Mouse (Mus musculus): ENCODE results near the gene Cyp2b13. TPM values are rescaled to one million over a fixed set of nuclear protein-coding genes. Genes with fewer than 3 reads are reported as not detected.
"Not testable (repeated sequence)": the region's sequence is repeated elsewhere in the genome, so short reads cannot be mapped to it uniquely, and the experiment has no call there.

The Cyp2b13 gene
- not detected in 2 replicates for polyA plus RNA-seq (2015; fragmentation: Nextera tagmentation; extraction: Ambion mirVana)

DNA sequence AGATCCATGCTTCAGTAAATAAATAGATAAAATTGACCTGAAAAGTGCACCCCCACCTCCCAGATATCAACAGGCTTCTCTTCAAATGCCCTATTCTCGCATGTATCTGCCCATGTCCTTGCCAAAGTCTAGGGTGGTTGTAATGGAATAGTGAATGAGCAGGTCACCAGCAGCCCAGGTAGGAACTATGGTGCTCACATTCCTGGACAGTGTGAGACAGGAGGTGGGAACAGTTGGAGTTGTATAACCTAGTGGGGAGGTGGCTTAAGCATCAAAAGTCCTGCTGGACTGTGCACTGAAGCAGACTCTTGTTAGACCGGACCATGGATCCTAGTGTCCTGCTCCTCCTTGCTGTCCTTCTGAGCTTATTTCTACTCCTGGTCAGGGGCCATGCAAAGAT lies at the start of gene Cyp2b13:
Gene Cyp2b13 (plus strand): TSS at position 301 of the 400 bp plus-strand sequence.
- WGBS, result 75% methylated on average over 1 of the region's 2 CpGs
- H3K4me2 ChIP-seq (ENCODE audit: low read length); H3K4me1 ChIP-seq (replicated peaks; ENCODE audit: control insufficient read depth, insufficient read depth, low read length); H3K27ac ChIP-seq (ENCODE audit: low read length); H3K9ac ChIP-seq (replicated peaks; ENCODE audit: low read depth, low read length); H3K4me3 ChIP-seq (replicated peaks; ENCODE audit: low read length); H3K36me3 ChIP-seq (ENCODE audit: control insufficient read depth, insufficient read depth); H3K9me3 ChIP-seq (ENCODE audit: control insufficient read depth, low read length); H3K27me3 ChIP-seq (replicated peaks; ENCODE audit: control insufficient read depth, insufficient read depth, low read length); ATAC-seq: not testable (repeated sequence)

- WGBS, result 100% methylated on average over 1 of the region's 3 CpGs
- H3K36me3 ChIP-seq (ENCODE audit: control insufficient read depth, insufficient read depth); H3K27ac ChIP-seq (ENCODE audit: low read length); H3K9ac ChIP-seq (replicated peaks; ENCODE audit: low read depth, low read length); H3K4me2 ChIP-seq (ENCODE audit: low read length); H3K9me3 ChIP-seq (ENCODE audit: control insufficient read depth, low read length); ATAC-seq; H3K27me3 ChIP-seq (replicated peaks; ENCODE audit: control insufficient read depth, insufficient read depth, low read length); H3K4me1 ChIP-seq (replicated peaks; ENCODE audit: control insufficient read depth, insufficient read depth, low read length); H3K4me3 ChIP-seq (replicated peaks; ENCODE audit: low read length): not testable (repeated sequence)
These were observed 41.4 kb upstream of the Cyp2b13 start for GRCm38 (mm10) chr7:26019814-26020332.

DNA sequence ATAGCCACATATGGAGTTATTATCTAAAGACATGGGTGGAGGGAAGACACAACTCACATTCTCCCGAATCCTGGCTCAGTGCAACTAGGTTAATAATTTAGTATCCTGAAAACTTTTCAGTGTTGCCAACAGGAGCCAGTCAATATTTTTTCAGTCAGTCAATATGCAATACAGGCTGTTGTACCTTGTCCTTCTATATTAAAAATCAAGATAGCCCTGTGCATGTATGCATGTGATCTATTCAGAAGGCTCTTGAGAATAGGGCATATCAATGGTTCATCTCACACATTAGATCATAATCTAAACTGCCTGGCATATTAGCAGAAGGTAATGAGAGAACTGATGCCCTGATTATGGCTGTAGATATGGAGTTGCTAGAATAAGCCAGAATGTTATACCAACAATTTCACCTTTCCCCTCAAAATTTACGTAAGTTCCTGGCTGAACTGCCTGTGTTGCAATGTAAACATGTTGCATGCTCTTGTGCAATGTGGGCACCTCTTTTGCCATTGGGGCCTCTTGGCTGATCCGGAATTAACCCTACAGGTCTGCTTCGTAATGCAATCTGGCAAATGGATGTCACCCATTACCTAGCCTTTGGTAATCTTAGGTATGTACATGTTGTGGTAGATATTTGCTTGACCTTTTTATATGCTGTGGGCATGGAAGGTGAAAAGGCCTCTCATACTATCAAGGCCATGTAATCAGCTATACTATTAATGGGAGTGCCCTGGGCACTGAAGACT lies 6.2 kb upstream of the Cyp2b13 start:
- not testable (repeated sequence) for H3K4me3 ChIP-seq (replicated peaks; ENCODE audit: low read length); H3K9ac ChIP-seq (replicated peaks; ENCODE audit: low read depth, low read length); H3K4me2 ChIP-seq (ENCODE audit: low read length); H3K27me3 ChIP-seq (replicated peaks; ENCODE audit: control insufficient read depth, insufficient read depth, low read length); H3K4me1 ChIP-seq (replicated peaks; ENCODE audit: control insufficient read depth, insufficient read depth, low read length); H3K27ac ChIP-seq (ENCODE audit: low read length); H3K9me3 ChIP-seq (ENCODE audit: control insufficient read depth, low read length); ATAC-seq; H3K36me3 ChIP-seq (ENCODE audit: control insufficient read depth, insufficient read depth)
- 88% methylated on average over 3 of the region's 4 CpGs for WGBS

- not testable (repeated sequence) for H3K27ac ChIP-seq (ENCODE audit: low read length); ATAC-seq; H3K27me3 ChIP-seq (replicated peaks; ENCODE audit: control insufficient read depth, insufficient read depth, low read length); H3K4me3 ChIP-seq (replicated peaks; ENCODE audit: low read length); H3K9ac ChIP-seq (replicated peaks; ENCODE audit: low read depth, low read length); H3K4me1 ChIP-seq (replicated peaks; ENCODE audit: control insufficient read depth, insufficient read depth, low read length); H3K36me3 ChIP-seq (ENCODE audit: control insufficient read depth, insufficient read depth); H3K4me2 ChIP-seq (ENCODE audit: low read length); H3K9me3 ChIP-seq (ENCODE audit: control insufficient read depth, low read length)
- WGBS, result 59% methylated on average over 29 of the region's 29 CpGs
These were observed 10.4 kb downstream of the Cyp2b13 start for GRCm38 (mm10) chr7:26071677-26072076.

DNA sequence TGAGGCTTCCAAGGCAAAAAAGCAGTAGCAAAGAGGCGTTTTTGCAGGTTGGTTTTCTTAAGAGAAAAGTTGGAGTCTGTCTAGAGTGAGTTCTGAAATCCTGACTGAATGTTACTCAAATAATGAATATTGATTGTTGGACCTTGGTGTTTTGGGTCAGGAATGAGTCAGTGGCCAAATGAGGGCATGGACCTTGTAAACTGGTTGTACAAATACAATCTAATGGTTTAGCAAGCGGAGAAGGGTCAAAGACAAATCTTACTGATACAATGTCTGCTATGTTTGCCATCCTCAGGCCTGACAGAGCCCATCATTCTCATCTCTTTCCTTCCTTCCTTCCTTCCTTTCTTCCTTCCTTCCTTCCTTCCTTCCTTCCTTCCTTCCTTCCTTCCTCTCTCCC lies 21.3 kb downstream of the Cyp2b13 start:
- Histone ChIP-seq H3K27me3 (replicated peaks; ENCODE audit: control insufficient read depth, insufficient read depth, low read length) (no peaks in the 10 kb centered on the region), H3K27ac (ENCODE audit: low read length) (no peak overlapping the region), H3K4me2 (ENCODE audit: low read length) (no peak overlapping the region), H3K4me3 (replicated peaks; ENCODE audit: low read length) (no peak overlapping the region), H3K4me1 (replicated peaks; ENCODE audit: control insufficient read depth, insufficient read depth, low read length) (no peaks in the 10 kb centered on the region), H3K9me3 (ENCODE audit: control insufficient read depth, low read length) (0 out of 2 replicates have a peak, but pooled peaks cover 9% of the 10 kb centered on the region), H3K36me3 (ENCODE audit: control insufficient read depth, insufficient read depth) (no peaks in the 10 kb centered on the region), H3K9ac (replicated peaks; ENCODE audit: low read depth, low read length) (no peak overlapping the region)
- ATAC-seq, result no peak
- 68% methylated on average over 2 of the region's 2 CpGs for WGBS

DNA sequence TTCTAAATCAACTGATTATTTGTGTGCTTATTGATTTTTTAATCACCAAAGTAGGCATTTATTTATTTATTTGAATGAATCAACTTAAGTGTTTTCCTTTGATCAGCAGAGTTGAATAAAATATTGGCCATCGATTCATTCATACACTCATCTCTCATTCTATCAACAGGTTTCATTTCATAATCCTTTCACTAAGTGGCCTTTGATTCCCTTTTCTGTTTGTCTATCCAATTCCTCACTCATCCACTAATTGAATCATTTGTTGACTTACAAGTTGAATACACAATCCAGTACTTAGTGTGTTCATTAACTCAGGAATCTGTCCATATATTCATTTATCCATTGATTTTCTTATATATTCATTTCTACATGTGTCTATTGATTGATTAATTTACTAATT lies 26.1 kb downstream of the Cyp2b13 start:
- no peak for ATAC-seq
- Histone ChIP-seq H3K4me1 (replicated peaks; ENCODE audit: control insufficient read depth, insufficient read depth, low read length) (no peaks in the 10 kb centered on the region), H3K4me2 (ENCODE audit: low read length) (no peak overlapping the region), H3K27me3 (replicated peaks; ENCODE audit: control insufficient read depth, insufficient read depth, low read length) (no peaks in the 10 kb centered on the region), H3K4me3 (replicated peaks; ENCODE audit: low read length) (no peak overlapping the region), H3K9me3 (ENCODE audit: control insufficient read depth, low read length) (peaks cover 12% of the 10 kb centered on the region), H3K36me3 (ENCODE audit: control insufficient read depth, insufficient read depth) (no peaks in the 10 kb centered on the region), H3K27ac (ENCODE audit: low read length) (no peak overlapping the region), H3K9ac (replicated peaks; ENCODE audit: low read depth, low read length) (no peak overlapping the region)
- WGBS, result 100% methylated on average over 1 of the region's 1 CpGs

DNA sequence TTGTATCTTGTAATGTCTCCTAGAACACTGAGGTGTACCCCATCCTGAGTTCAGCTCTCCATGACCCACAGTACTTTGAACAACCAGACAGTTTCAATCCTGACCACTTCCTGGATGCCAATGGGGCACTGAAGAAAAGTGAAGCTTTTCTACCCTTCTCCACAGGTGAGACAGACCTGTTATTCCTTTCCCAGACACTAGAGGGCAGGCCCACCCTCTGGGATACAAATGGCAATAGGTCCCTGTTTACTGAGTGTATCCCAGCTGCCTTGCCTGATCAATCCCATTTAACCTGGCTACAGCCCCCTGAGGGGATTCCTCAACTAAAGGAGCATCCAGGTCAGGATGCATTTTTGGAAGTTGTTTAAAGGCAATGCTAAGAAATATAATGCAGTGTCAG lies 27.3 kb downstream of the Cyp2b13 start:
- H3K4me1 ChIP-seq (replicated peaks; ENCODE audit: control insufficient read depth, insufficient read depth, low read length); H3K4me3 ChIP-seq (replicated peaks; ENCODE audit: low read length); H3K36me3 ChIP-seq (ENCODE audit: control insufficient read depth, insufficient read depth); ATAC-seq; H3K27ac ChIP-seq (ENCODE audit: low read length); H3K9me3 ChIP-seq (ENCODE audit: control insufficient read depth, low read length); H3K4me2 ChIP-seq (ENCODE audit: low read length); H3K27me3 ChIP-seq (replicated peaks; ENCODE audit: control insufficient read depth, insufficient read depth, low read length); H3K9ac ChIP-seq (replicated peaks; ENCODE audit: low read depth, low read length): not testable (repeated sequence)

GRCm38 (mm10) chr7:26139623-26140022 lies 78.3 kb downstream of the Cyp2b13 start:
- H3K9me3 ChIP-seq (ENCODE audit: control insufficient read depth, low read length); H3K4me1 ChIP-seq (replicated peaks; ENCODE audit: control insufficient read depth, insufficient read depth, low read length); H3K27me3 ChIP-seq (replicated peaks; ENCODE audit: control insufficient read depth, insufficient read depth, low read length); ATAC-seq; H3K4me2 ChIP-seq (ENCODE audit: low read length); H3K27ac ChIP-seq (ENCODE audit: low read length); H3K4me3 ChIP-seq (replicated peaks; ENCODE audit: low read length); H3K36me3 ChIP-seq (ENCODE audit: control insufficient read depth, insufficient read depth); H3K9ac ChIP-seq (replicated peaks; ENCODE audit: low read depth, low read length): not testable (repeated sequence)
- no CpG with 5 or more reads among the region's 2 CpGs for WGBS

- not testable (repeated sequence) for H3K4me3 ChIP-seq (replicated peaks; ENCODE audit: low read length); H3K4me1 ChIP-seq (replicated peaks; ENCODE audit: control insufficient read depth, insufficient read depth, low read length); H3K4me2 ChIP-seq (ENCODE audit: low read length); H3K27ac ChIP-seq (ENCODE audit: low read length); H3K9ac ChIP-seq (replicated peaks; ENCODE audit: low read depth, low read length); ATAC-seq; H3K36me3 ChIP-seq (ENCODE audit: control insufficient read depth, insufficient read depth); H3K27me3 ChIP-seq (replicated peaks; ENCODE audit: control insufficient read depth, insufficient read depth, low read length); H3K9me3 ChIP-seq (ENCODE audit: control insufficient read depth, low read length)
- 58% methylated on average over 1 of the region's 3 CpGs for WGBS
These were observed 82.4 kb downstream of the Cyp2b13 start for GRCm38 (mm10) chr7:26143657-26144056.
